Mouse (Mus musculus) forelimb bud, embryonic 11.5 days (tissue): ENCODE data around the gene Ggt7.
"Not testable (repeated sequence)": the region's sequence is repeated elsewhere in the genome, so short reads cannot be mapped to it uniquely, and the experiment has no call there.

Experiments
- DNase-seq: peaks from one replicate; pipeline ENCODE4 v3.0.0-alpha.2; 2012; ENCODE audit warnings: low read depth, low spot score

Ggt7 gene

DNA sequence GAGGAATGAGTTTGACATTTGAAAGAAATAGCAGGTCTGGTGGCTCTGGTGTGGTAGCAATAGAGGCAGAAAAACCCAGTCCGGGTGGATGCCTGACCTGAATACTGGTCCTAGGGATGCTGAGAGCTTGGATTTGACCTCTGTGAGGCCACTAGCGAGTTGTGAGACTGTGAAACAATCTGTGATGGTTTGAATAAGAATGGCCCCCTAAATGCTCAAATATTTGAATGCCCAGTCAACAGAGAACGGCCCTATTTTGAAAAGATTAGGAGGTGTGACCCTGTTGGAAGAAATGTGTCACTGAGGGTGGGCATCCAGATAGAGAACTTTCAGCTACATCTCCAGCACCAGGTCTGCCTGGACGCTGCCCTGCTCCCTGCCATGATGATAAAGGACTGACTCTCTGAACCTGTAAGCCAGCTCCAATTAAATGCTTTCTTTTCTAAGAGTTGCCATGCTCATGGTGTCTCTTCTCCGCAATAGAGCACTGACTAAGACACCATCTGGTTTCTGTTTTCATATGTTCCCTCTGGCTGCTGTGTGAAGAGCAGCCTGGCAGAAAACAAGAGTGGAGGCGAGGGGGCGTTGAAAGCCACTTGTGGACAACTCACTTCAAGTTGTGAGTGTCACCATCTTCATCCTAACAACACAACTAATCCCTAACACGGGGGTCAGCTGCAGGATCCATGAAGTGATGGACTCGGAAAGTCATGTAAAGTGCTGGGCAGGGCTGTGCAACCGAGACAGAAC, 10.1 kb downstream of the Ggt7 start:
- no peak for DNase-seq

DNA sequence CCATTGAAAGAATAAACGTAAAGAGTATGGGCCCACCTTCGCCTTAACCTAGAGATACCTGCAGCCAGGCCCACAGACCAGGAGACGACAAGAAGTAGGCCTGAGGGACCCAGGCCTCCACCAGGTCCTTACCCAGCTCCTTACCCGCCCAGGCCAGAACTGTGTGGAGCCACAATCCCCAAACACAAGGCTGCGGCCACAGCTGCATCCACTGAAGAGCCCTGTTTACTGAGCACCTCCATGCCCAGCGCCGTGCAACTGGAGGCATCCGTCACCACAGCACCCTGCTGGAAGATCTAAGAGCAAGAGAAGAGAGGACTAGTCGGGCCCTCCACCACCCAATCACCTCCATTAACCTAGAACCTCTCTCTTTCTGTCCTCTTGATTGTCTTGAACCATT, 12.2 kb downstream of the Ggt7 start:
- DNase-seq: no peak

DNA sequence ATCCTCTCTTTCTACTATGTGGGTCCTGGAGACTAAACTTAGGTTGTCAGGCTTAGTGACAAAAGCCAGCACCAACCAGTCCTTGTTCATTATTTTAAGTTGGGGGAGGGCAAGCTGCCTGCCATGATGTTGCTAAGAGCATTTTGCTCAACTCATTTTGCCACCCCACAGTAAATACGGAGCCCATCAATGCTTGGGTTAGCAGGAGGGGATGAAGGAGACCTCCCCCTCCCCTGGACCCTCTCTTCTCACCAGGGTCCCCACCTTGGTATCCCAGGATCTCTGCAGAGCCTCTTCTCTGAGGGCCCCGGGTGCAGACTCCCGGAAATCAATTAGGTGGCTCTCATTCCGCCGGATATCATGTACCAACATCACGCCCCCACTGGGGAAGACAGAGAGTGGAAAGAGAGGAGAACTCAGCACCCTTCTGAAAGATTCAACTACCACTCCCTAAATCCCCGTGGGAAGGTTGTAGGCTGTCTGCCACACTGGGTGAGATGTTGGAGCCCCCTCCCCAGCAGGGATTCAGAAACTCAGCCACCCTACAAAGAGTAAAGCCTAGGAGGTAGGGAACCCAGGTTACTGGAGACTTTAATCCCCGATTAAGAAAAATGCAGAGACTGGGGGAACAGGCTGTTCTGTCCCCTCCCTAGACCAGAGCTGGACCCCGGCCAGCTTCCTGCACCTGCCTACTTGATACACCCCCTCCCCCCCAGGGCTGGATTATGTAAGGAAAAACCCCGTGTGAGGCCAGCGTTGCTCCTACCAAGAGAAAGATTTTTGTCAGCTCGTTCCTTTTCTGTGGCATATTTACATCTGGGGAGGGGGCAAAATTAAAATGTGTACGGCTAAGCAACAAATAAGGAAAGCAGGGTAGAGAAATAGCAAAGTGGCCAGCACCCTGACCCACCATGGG, 13.3 kb downstream of the Ggt7 start:
- DNase-seq: no peak

DNA sequence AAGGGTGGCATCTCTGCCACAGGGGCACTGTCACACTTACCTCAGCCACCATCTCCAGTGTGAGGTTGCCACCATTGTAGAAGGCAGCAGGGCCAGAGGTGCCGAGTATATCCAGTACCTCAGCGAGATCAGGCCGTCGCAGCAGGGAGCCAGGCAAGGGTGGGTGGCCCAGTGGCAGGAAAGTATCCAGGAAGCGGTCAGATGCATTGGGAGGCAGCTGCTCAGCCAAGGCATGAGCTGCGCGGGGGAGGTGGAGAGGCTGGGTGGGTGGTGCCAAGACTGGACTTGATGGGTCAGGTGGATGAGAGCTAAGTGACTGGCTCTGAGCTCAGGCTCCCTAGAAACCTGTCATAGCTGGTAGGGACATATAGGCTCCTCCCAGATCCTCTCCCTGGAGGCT, 15.4 kb downstream of the Ggt7 start:
- DNase-seq: no peak

DNA sequence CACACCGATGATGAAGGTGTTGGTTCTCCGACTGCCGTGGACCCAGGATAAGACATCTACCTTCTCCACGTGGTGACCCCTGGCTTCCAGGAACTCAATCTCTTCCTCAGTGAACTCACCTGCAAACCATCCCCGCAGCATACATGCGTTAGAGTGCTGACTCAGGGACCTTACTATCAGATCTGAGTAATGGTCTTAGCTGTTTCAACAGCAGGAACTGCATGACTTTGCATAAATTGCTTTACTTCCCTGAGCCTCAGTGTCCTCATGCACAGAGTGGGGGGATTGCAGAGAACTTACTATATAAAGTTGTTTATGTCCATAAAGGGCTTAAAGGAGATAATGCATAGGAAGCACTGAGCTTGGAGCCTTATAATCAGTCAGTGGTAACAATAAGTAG, 27.0 kb downstream of the Ggt7 start:
- no peak for DNase-seq

DNA sequence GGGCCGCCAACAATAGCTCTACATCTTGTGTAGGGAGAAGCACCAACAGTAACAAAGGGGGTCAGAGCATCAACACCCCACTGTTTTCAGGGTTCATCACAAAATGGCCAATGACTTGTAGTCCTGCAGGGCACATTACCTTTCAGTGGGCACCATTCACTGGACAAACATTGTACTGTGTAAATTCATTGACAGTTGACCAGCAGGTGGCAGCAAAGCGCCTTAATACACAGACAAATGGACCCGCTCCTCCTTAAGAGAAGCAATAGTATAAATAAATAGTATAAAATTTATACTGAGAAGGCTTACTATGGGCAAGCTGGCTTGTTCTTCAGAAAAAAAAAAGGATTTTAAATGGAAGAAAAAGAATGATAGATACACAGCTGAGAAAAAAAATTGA, 36.0 kb downstream of the Ggt7 start:
- peak; percentile 67 for DNase-seq

DNA sequence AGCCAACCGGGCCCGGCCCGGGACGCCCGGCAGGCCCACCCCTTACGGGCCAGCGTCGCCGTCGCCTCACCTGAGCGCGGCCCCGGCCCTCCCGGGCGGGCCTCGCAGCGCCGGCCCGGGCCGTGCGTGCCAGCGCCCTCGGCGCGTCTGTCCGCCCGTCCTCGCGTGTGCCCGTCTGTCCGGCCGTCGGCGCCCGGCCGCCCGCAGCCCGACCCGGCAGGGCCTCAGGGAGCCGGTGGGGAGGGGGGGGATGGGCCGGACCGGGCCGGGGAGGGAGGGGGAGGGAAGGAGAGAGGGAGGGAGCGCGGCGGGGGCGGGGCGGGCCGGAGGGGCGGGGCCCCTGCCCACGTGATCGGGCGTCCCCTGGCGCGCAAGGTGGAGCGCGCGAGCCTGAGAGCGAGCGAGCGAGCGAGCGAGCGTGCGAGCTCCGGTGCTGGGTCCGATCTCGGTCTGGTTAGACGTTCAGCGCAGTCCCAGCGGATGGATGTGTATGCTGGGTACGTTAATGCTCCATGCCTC, 44.4 kb downstream of the Ggt7 start, which contains the start of gene Ncoa6:
TSS of gene Ncoa6 (minus strand) at position 325 of the 519 bp plus-strand sequence.
- DNase-seq: peak; percentile 67

DNA sequence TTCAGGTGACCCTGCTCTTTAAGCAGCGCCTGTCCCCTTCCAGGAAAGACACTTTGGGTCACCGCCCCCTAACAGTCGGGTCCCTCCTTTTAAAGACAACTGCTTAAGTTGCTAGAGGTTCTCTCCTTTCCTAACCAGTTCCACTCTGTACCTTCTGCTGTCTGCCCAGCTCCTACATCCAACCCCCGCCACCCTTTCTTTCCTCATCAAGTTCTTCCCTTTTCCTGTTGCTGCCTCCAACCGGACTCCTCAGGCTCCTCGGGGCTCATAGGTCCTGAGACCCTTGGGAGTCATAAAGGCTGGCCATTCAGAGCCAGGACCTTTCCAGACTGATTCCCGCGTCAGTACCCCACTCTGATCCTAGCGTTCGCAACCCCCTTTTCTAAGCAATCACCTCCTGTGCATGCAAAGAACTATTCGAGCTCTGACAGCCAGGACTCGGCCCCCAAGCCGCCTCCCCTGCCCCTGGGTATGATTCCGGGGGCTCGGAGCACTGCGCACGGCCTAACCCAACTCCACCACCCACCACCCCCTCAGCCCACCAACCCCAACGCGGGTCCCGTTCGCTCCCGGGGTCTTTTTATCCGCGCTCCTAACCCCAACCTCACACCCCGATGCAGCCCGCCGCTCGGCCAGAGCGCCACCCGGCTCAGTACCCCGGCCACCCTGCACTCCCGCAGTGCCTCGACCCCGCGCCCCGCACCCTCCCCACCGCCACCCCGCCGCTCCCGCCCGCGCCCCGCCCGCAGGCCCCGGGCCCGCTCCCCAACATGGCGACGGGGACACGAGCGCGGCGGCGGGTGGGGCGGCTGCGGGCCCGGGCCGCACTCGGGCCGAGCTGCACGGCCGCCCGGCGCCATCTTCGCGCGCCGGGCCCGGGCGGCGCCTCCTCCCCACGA, 45.1 kb downstream of the Ggt7 start:
- DNase-seq: peak; percentile 61

DNA sequence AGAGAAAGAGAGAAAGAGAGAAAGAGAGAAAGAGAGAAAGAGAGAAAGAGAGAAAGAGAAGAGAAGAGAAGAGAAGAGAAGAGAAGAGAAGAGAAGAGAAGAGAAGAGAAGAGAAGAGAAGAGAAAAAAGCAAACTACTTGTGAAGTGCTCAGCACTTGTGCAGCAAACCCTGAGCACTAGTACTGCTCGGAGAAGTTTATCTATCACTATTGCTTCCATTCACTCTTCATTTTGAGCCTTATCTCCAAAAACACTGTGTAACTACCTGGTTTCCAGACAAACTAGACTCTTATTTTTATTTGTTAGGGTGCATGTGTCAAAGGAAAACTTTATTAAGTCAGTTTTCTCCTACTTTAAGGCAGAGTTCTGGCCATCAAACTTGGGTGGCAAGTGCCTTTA, 51.2 kb downstream of the Ggt7 start:
- DNase-seq: no peak

DNA sequence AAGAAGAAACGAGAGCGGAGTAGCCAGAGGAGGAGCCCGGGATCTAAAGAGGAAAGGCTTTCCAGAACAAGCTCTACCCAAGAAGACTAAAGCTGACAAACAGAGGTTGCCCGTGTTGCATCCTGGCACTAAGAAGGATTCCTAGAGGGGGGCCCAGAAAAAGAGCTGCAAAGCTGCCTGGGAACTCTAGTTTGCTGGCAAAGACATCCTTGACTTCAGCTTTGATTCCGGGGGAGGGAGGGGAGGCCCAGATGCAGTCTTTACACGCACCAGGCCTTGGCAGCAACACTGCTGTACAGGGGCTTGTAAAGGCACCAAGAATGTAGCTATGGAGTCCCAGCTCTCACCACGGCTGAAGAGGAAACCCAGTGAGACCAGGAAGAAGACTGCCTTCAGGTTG, 64.4 kb downstream of the Ggt7 start:
- no peak for DNase-seq

DNA sequence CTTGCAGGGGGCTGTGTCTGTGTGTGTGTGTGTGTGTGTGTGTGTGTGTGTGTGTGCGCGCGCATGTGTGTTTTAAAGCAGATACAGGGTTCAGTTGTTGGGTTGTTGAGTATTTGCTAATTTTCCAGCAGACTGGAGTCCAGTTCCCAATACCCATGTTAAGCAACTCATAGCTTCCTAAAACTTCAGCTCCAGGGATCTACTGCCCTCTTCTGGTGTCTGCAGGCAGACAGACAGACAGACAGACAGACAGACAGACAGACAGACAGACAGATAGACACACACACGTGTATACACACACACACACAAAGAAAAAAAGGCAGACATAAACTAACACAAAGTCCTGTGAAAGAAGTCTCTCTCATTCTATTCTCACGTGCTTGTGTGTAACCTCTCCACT, 66.8 kb downstream of the Ggt7 start:
- DNase-seq: no peak

DNA sequence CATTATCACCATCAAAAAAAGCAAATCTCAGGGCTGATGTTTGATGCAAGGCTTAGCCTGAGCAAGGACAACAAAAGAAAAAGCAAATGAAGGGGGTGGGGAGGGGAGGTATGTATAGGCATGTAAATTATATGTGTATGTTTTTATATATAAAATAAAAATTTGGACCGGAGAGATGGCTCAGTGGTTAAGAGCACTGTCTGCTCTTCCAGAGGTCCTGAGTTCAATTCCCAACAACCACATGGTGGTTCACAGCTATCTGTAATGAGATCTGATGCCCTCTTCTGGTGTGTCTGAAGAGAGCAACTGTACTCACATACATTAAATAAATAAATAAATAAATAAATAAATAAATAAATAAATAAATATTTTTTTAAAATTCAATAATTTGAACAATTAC, 70.1 kb downstream of the Ggt7 start:
- not testable (repeated sequence) for DNase-seq

DNA sequence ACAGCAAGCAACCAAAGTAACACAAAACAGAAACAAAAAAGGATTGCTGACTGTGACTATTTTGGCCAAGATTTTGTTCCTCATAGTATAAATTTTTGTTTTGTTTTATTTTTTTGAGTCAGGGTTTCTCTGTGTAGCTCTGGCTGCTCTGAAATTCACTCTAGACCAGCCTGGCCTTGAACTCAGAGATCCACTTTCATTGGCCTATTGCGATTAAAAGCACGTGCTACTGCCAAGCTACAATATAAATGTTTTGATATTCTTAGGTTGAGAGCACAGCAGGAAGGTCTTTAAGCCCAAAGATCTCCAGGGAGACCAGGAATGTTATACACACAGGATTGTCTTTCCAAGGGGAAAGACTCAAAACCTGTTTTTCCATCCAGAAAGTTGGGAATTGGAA, 74.6 kb downstream of the Ggt7 start:
- DNase-seq: no peak

DNA sequence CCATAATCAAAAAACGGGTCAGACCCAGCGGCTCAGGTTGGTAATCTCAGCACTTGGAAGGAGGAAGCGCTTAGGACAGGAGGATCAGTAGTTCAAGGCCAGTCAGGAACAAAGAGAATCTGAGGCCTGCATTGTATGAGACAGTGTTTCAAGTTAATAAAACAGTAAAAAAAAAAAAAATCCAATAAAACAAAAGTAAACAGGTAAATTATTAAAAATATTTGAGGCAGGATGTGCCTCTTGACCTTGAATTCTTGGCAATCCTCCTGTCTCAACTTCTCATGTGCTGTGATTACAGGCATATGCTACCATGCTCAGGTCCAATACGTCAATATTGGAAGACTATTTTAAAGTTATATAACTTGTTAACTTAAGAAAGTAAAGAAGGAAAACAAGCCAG, 75.1 kb downstream of the Ggt7 start:
- no peak for DNase-seq
